Mouse (Mus musculus) left cerebral cortex, adult 2 months (tissue): ENCODE data around the gene Gas6. TPM values are rescaled to one million over a fixed set of nuclear protein-coding genes. Genes with fewer than 3 reads are reported as not detected.
A peak's percentile ranks its signal among the peaks of the same experiment; 100 is the strongest.

ENCODE experiments used
- DNase-seq, 2 experiments: peaks; one replicate each; pipeline ENCODE4 v3.0.0; 2021 to 2022; ENCODE audit warnings: low spot score in 2 of 2, mixed read lengths in 1 of 2; ENCODE audit errors: extremely low spot score in 1 of 2
- H3K27ac ChIP-seq: fragments of 200-600 bp; 2 replicates; pipeline ENCODE4 v1.8.1; 2022
- H3K4me3 ChIP-seq: fragments of 200-600 bp; 2 replicates; pipeline ENCODE4 v1.8.1; 2022
- CTCF ChIP-seq: fragments of 200-600 bp; IDR thresholded peaks from 2 replicates; pipeline ENCODE4 v1.8.1; 2022; ENCODE audit warnings: antibody characterized with exemption, mild to moderate bottlenecking, moderate library complexity
- intact Hi-C: fragments of 180-260 bp; cut with DNase I; formaldehyde crosslinking; loops from one replicate; pipeline ENCODE4 v1.15.1; 2025
- total RNA-seq, 2 experiments: library from RNA; stranded (reverse); gene quantifications; 2 replicates each; pipeline ENCODE4 v1.2.3; 2021

The Gas6 gene
- total RNA-seq, 2 experiments from 2014 or later = 96.8 to 98.7 TPM

DNA sequence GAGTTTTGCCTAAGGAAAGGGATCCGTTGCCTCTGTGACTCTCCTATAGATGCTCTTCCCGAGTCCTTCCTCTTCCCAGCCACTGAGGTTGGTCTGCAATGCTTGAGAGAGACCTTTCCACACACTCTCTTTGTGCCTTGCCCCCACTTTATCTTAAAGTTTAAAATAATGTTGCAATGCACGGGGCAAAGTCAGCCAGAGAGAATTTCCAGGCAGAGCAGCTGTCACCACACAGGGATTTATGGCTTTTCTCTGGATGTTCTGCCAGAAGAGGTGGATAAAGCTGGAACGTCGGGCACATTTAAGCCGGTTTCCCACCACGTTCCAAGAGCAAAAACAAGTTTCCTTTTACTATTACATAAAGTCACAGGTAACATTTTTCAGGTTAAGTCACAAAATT is 27.1 kb upstream of the Gas6 start:
- DNase-seq = no peak
- intact Hi-C loops = no loop called here
- Histone ChIP-seq H3K27ac (no peak overlapping the region), H3K4me3 (no peak overlapping the region)
- no peak for TF ChIP-seq CTCF

GRCm38 (mm10) chr8:13520349-13520748 is 26.1 kb upstream of the Gas6 start:
- DNase-seq = no peak
- TF ChIP-seq CTCF = no peak
- intact Hi-C loops = no loop called here
- Histone ChIP-seq H3K27ac (no peak overlapping the region), H3K4me3 (no peak overlapping the region)

DNA sequence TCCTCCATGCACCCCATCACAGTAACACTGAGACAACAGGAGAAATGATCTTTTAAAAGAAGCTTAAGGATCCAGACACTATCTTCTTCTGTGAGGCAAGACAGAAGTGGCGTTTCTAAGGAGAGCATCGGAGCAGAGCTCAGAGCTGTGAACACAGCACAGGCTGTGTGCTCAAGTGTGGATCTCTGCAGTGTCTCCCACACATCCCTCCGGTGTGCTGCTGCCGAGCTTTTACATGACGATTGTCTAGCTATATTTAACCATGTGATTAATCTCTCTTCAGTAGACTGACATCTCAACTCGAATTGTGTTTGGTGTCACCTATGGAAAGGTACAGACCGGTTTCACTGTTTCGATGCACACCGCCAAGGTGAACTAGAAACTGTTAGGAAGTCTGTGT is 25.2 kb upstream of the Gas6 start:
- Histone ChIP-seq H3K27ac (no peak overlapping the region), H3K4me3 (no peak overlapping the region)
- peak in 1 of 2 experiments; percentile 42 for DNase-seq
- intact Hi-C loops = no loop called here
- no peak for TF ChIP-seq CTCF

GRCm38 (mm10) chr8:13517284-13517781 is 23.0 kb upstream of the Gas6 start:
- no peak for DNase-seq
- Histone ChIP-seq H3K4me3 (no peak overlapping the region), H3K27ac (no peak overlapping the region)
- intact Hi-C loops = no loop called here
- TF ChIP-seq CTCF = no peak

- Histone ChIP-seq H3K27ac (no peak overlapping the region), H3K4me3 (no peak overlapping the region)
- no peak for TF ChIP-seq CTCF
- DNase-seq = no peak
- intact Hi-C loops = no loop called here
Measured at GRCm38 (mm10) chr8:13516728-13517127, 22.4 kb upstream of the Gas6 start.

DNA sequence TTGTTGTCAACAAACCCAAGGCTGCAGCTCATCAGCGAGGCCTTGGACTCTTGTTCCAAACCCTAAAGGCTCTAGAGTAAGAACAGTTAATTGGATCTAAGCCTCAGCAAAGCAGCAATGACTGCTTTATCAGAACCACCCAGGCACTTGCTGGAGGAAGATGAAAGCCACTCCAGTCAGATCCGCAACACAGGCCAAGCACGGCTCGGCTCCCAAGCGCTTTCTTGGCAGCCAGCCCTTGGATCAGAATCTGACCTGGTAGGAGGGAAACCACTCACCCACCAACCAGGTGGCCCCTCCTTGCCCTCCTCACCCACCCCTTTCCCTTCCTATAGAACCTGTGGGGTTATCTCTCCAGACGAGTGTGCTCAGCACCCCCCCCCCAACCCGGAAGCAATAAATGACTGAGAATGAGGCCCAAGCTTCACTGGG is 21.7 kb upstream of the Gas6 start:
- H3K4me3 ChIP-seq = no peak overlapping the region
- no peak for DNase-seq
- intact Hi-C loops = no loop called here
- H3K27ac ChIP-seq = no peak overlapping the region
- no peak for TF ChIP-seq CTCF

- TF ChIP-seq CTCF = no peak
- intact Hi-C loops = no loop called here
- no peak overlapping the region for H3K27ac ChIP-seq
- no peak for DNase-seq
- no peak overlapping the region for H3K4me3 ChIP-seq
Measured at GRCm38 (mm10) chr8:13513556-13514370, 19.5 kb upstream of the Gas6 start.

DNA sequence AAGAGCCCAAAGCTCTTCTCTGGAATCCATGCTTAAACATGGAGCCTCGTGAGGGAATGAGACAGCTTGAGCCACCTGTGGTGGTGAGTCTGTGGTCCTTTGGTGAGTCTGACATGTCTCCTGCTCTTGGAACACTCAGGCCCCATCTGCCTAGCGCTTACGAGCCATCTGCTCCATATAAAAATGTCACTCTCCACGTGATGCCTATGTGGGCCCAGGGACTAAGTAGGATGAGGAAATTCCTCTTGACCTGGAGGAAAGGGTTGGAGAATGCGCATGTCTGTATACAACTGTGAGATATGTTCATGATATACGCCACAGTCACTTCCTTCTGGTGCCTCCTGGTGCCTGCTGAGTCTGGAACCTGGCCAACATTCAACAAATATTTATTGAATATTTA is 18.4 kb upstream of the Gas6 start:
- H3K27ac ChIP-seq = no peak overlapping the region
- TF ChIP-seq CTCF = no peak
- DNase-seq = no peak
- no peak overlapping the region for H3K4me3 ChIP-seq
- intact Hi-C loops = no loop called here

GRCm38 (mm10) chr8:13512016-13512415 is 17.7 kb upstream of the Gas6 start:
- intact Hi-C loops = no loop called here
- DNase-seq = no peak
- no peak for TF ChIP-seq CTCF
- no peak overlapping the region for H3K27ac ChIP-seq
- no peak overlapping the region for H3K4me3 ChIP-seq

DNA sequence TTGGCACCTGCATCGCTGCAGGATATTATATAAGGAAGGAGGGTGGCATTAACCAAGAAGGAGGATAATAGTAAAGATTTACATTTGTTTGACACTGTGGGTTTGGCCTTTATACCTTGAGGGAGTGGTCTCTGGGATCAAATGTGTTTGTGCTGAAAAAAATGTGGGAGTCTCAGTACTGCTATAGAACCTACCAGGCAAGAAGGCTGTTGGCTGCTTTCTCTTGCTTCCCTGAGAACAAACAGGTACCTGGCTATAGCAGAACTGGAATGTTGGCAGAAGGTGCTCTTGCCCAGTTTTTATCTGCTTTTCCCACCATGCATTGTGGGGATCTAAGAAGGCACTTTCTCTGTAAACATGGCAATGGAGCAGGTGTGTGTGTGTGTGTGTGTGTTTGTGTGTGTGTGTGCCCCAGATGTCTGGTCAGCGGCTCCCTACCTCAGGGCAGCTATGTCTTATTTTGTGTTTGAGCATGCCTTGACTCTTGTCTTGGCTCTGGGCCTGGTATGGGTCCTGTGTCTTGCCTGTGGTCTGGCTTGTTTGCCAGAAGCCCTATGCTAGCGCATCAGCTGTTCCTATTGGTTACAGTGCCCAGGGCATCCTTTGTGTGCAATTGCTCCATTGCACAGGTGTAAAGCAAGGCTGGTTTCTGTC is 13.1 kb upstream of the Gas6 start:
- intact Hi-C loops = no loop called here
- no peak for TF ChIP-seq CTCF
- DNase-seq = no peak
- H3K27ac ChIP-seq = no peak overlapping the region
- H3K4me3 ChIP-seq = no peak overlapping the region

- no peak overlapping the region for H3K4me3 ChIP-seq
- no peak for DNase-seq
- no peak overlapping the region for H3K27ac ChIP-seq
- no peak for TF ChIP-seq CTCF
- intact Hi-C loops = no loop called here
Measured at GRCm38 (mm10) chr8:13506849-13507248, 12.6 kb upstream of the Gas6 start.

DNA sequence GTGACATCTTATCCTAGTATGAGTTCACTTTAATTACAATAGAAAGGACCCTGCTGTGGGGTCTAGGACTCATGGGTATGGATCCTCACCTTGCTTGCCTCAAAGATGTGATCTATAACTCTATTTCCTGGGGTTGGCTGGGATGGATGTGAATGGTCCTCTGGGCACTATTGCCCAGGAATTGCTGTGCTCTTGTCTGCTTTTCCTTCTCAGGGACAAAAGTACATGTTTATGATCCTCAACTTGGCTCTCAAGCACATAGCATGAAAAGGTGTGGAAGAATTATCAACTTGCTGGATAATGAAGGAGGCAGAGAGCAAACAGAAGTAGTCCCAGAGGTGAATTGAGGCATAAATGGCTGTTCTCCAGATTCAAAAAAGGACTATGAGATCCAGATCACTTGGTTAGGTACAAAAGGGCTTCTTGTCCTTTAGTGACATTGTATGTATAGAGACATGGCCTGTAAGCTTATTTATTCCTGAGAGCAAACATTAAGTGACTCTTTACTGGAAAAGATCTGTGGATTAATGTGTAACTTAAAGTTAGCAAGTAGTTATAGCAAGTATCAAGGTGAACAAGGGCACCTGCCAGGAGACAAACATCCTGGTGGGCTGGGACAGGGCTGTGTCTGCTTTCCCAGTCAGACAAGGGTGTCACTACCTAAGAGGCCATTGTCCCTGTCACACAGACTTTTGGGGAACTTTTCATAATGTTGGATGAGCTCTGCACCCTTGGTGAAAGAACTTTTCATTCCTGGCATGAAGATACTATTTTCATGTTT is 10.8 kb upstream of the Gas6 start:
- no peak overlapping the region for H3K4me3 ChIP-seq
- intact Hi-C loops = no loop called here
- DNase-seq = no peak
- no peak for TF ChIP-seq CTCF
- no peak overlapping the region for H3K27ac ChIP-seq
